Mouse (Mus musculus): Measurements from ENCODE around the gene Glg1.
"Not testable (repeated sequence)": the region's sequence is repeated elsewhere in the genome, so short reads cannot be mapped to it uniquely, and the experiment has no call there.

Glg1 gene

DNA sequence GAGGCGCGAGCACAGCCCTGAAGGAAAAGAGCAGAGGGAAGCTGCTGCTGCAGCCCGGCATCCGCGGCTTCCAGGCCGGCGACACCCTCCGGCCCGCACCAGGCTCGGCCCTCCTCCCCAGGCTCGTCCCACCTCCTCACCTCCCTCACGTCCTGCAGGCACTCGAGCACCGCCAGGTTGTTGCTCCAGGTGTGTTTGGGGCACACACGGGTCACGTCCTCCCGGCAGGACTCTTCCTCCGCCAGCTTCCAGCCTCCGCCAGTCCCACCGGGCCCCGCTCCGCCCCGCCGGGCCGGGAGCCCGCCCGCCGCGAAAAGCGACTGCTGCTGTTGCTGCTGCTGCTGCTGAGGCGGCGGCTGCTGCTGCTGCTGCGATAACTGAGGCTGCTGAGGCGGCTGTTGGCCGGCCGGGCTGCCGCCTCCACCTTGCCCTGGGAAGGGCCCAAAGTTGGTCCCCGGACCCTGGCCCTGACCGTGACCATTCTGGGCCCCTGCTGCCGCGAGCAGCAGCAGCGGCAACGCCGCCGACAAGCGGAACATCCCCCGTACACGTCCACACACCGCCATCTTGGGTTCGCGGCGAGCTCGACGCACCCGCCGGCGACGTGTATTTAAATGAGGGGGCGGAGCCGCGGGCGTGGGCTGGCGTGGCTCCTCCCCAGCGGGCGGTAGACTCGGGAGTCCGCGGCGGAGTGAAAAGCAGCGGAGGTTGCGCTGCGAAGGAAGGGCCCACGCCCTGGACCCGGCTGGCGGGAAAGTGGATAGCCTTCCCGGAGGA is at the start of gene Glg1:
TSS of gene Glg1 (minus strand) at position 586 of the 777 bp plus-strand sequence.
- peak; percentile 94 for DNase-seq (ENCODE audit: low spot score)

DNA sequence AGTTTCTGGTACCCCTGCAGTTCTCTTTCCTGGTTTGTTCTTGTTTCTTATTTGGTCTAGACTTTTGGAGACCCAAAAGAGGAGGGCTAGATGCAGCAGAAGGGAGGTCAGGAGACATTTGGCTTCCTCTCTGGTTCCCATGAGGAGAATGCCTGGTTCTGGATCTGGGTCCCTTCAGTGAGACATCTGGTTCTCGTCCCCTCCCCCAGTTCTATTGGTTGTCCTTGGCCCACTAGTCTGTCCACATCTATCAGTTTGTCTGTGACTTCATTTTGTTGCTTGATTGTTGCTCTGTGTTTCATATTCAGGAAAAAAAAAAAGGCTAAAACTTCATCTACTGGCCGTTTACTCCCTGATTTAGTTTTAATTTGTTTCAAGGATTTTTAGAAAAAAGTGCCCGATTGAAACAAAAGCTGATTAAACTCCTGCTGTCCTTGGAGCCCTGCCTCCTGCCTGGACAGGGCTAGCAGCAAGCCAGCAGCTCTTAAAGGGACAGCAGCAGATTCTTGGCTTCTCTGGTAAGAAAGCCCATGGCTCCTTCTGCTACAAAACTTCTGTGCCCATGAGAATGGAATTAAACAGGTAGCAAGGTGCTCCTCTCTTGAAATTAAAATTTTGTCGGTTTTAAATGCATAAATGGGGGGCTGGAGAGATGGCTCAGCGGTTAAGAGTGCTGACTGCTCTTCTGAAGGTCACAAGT is 46.2 kb upstream of the Glg1 start:
- DNase-seq (ENCODE audit: low spot score), result peak; percentile 25

DNA sequence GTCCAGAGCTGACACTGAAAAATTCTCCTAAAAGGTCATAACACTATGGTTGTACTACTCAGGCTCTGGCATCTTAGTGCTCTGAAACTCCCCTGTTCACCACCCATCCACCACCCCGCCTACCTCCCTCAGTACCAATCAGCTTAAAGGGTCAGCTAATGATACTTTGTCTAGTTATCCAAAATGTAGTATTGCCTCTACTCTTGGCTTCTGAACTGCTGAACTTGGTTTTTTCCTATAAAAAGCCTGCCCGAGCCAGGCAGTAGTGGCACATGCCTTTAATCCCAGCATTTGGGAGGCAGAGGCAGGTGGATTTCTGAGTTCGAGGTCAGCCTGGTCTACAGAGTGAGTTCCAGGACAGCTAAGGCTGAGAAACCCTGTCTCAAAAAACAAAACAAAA is 45.3 kb upstream of the Glg1 start:
- DNase-seq (ENCODE audit: low spot score), result no peak

DNA sequence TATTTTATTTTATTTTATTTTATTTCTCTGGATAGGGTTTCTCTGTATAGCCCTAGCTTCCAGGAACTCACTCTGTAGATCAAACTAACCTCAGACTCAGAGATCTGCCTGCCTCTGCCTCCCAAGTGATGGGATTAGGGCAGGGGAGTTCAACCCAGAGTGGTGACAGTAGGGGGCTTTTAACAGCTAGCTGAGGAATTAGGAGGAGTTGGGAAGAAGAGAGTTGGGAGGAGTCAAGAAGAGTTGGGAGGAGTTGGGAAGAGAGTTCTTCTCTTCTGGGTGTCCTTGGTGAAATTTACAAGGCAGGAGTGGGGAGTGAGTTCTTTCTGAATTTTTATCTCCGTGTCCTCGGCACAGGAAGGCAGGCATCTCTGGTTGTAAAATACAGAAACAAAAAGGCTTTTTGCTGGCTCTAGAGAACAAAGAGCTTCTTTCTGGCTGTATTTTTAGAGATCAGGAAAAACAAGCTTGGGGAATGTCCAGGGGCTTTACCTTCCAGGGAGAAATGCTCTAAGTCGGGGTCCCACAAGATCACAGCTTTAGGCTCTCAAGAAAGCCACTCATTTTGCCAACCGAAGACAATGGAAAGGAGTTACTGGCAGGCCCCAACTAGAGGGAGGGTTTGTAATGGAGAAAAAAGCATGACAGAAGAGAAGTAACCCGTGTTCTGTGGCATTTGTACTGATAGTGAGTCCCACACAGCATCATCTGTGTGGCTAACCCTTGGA is 44.2 kb upstream of the Glg1 start:
- not testable (repeated sequence) for DNase-seq (ENCODE audit: low spot score)

DNA sequence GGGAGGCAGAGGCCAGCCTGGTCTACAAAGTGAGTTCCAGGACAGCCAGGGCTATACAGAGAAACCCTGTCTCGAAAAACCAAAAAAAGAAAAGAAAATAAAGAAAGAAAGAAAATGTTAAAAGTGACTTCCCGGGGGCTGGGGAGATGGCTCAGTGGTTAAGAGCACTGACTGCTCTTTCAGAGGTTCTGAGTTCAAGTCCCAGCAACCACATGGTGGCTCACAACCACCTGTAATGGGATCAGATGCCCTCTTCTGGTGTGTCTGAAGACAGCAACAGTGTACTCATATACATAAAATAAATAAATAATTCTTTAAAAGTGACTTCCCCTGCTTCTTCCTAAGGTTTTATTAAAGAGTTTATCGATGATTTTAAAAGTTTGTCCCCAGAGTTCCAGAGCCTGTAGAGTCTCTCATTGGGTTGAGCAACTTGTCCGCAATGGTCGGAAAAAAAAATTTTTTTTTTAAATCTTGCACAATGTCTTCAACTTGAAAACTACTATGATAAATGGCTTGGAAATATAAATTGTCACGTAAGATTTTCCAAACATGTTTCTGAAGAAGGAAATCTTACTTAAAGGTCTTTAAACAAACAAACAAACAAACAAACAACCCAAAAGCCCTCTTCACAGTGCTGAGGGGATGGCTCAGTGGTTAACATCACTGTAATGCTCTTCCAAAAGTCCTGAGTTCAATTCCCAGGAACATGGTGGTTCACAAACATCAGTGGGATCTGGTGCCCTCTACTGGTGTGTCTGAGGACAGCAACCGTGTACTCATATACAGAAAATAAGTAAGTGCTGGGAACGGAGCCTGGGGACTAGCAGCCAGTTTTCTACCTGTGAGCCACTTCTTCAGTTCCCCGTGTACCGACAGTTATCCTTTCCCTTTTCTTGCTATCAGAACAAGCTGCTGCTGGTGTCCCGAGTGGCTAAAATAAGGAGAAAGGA is 41.9 kb upstream of the Glg1 start:
- DNase-seq (ENCODE audit: low spot score), result no peak

DNA sequence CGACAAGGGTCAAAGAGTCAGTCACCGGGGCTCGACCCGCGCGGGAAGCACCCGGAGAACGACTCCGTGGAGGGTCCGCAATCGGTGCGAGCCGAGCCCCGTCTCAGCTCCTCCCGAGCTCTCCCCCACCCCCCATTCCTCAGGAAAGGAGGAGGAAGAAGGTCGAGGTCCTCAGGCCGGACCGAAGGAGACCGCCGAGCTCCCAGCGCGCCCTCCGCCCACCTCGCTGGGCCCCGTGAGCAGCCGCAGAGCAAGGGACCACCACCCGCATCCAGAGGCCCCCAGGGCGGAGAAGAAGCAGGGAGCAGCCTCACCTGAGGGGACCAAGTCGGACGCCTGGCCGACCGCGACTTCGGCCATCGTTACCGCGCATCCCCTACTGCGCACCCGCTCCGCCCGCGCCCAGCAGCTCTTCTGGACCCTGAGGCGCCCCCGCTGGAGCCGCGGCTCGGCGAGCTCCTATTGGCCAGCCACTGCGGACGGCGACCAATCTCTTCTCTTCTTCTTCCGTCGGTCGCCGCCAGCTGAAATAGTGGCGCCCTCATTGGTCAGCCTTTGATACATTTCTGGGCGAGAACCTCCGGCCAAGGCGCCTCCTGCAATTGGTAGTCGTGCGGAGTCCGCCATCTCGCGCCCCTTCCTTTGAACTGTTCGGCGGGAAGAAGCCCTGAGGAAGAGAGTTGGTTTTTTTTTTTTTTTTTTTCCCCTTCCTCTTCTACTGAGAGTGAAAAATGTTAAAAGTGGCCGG is 41.0 kb upstream of the Glg1 start, which contains the start of gene Rfwd3:
TSS of gene Rfwd3 (minus strand) at position 402 of the 748 bp plus-strand sequence.
- DNase-seq (ENCODE audit: low spot score), result peak; percentile 87

DNA sequence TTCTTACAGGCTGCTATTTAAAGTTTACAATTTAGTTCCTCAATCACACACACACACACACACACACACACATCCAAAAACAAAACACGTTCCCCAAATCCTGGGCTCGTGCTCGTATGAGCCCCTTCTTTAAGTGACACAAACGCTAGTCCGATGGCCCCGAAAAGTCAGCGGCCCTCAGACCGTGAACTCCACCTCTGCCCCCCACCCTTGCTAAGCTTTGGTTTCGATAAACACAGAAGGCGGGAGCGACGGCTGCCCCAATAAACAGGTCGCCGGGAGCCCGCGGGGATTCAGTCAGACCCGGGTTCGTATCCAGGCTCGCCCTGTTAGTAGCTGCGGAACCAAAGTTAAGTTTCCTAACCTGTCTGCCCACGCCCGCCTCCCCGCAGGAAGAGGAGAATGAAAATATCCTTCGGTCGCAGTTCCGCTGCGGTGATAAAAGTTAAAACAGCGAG is 40.4 kb upstream of the Glg1 start:
- peak; percentile 18 for DNase-seq (ENCODE audit: low spot score)

DNA sequence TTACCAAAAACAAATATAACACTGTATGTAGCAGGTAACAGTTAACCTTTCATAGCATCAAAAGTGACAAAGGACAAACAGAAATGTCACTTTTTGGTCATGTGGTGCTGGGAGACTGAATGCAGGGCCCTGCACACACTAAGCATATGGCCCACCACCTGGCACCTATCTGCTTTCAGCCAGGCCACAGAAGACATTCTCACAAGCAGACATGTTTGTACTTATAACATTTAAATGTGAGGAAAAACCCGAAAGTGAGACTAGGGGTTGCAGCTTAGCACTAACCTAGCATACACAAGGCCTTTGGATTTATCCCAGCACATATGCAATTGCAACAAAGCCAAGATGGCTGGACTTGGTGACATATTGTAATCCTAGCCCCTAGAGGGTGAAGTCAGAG is 39.0 kb upstream of the Glg1 start:
- DNase-seq (ENCODE audit: low spot score), result no peak

DNA sequence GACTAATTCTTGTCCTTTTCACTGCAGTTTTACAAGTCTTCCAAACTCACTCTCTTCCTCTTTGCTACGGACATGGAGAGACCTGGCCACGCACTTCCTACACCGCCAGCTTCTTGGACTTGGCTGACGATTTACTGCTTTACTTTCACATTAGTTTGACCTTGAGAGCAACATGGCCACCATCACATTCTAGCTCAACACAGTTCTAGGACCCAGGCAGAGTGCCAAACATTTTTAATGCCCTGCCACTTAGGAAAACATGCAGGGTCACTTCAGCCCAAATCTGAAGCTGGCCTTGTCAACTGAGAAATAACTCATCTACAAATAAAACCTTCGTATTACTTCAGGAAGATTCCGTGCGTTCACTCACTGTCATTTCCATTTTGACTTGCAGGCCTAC is 32.7 kb upstream of the Glg1 start:
- no peak for DNase-seq (ENCODE audit: low spot score)

DNA sequence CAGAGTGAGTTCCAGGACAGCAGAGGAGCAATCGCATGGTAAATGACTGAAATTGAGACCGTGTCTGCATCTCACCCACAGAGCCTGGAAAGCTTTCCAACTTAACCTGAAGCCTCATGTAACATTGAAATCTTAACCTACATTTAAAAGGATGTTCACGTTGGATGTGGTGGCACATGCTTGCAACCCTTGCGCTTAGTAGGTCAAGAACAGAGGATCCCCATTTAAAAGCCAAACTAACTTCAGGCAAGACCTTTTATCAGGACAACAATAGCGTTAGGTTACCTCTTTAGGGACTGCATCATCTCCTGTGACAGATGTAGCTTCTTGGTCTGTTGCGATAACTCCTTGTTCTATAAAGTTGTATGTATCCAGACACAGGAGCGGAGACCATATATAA is 31.6 kb upstream of the Glg1 start:
- DNase-seq (ENCODE audit: low spot score), result no peak

DNA sequence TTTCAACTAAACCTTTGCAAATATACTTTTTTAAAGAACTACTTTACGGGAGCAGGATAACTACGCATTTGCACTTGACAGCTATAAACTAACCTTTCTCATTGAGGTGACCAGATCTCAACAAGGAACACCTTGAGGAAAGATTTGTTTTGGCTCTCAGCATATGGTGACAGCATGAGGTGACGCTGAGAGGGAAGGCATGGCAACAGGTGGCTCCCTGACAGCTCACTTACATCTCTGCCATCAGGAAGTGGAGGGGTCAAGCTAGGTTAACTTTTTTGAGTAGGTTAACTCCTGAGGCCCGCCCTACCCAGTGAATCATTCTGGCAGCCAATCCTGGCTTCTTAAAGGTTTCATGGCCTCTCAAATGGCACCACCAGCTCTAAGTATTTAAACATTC is 26.6 kb upstream of the Glg1 start:
- DNase-seq (ENCODE audit: low spot score), result no peak

DNA sequence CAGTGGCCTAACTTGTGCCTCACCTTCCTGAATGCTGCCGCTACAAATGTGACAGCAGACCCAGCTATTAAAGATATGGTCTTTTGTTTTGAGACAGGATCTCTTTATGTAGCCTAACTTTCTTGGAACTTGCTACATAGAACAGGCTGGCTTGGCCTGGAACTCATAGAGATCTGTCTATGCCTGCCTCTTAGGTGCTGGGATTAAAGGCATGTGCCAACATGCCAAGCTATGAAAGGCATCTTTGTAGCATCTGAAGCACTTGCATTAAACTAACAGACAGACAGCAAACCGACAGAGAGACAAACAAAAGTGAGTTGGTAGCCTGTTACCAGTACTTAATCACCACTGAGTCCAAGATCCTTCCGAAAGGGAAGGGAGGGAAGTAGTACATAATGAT is 23.1 kb upstream of the Glg1 start:
- no peak for DNase-seq (ENCODE audit: low spot score)

DNA sequence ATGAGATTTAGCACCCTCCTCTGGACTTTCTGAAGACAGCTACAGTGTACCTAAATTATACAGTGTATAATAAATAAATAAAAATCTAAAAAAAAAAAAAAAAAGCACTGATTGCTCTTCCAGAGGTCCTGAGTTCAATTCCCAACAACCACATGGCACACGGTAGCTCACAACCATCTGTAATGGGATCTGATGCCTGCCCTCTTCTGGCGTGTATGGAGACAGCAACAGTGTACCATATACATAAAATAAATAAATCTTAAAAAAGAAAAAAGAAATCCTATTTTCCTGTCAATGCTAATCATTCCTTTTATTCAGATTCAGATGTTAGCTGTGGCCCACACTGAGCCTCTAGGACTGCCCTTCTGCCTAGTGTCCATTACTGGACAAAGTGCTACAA is 9.3 kb upstream of the Glg1 start:
- DNase-seq (ENCODE audit: low spot score), result no peak

DNA sequence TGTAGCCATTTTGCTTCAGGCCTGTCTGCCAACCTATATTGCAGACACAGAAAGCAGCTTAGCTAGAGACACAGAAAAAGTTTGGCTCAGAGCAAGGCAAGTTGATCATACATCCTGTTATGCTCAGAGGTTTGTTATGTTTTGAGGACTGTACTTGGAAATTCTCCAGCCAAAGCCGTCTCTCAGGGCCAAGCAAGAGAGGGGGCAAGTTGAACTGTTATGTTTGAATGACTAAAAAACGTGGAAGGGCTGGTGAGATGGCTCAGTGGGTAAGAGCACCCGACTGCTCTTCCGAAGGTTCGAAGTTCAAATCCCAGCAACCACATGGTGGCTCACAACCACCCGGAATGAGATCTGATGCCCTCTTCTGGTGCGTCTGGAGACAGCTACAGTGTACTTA is 7.1 kb upstream of the Glg1 start:
- not testable (repeated sequence) for DNase-seq (ENCODE audit: low spot score)

DNA sequence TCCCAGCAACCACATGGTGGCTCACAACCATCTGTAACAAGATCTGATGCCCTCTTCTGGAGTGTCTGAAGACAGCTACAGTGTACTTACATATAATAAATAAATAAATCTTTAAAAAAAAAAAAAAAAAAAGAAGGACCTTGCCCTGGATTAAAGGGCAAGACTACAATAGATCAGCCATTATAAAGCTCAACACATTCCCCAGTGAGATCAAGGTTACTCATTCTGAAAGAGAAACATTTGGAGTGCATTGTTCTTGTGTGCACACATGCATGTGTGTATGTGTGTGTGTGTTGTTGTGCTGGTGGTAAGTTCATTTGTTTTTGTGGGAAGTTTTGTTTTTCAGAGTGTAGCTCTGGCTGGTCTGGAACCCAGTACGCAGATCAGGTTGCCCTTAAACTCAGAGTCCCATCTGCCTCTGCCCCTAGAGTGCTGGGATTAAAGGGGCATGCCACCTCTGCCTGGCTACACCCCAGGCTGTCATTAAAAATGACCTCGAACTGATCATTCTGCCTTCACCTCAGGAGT is 5.7 kb upstream of the Glg1 start:
- no peak for DNase-seq (ENCODE audit: low spot score)

DNA sequence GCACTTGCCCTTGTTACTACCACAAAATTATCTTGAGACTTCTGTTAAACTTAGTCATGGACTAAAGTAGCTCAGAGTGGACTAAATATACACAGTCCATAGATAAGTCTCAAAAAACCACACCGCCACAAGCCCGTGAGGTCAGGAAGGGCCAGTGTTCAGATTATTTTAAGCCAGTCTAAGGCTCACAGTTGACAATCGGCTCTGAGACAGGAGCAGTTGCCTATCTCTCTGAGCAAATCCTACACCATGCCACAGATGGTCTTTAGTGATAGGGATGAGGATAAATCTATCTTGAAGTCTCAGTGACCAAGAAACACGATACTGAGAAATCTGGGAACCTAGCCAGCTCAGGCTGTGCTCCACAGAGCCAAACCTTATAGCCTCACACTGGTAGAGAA is 3.0 kb upstream of the Glg1 start:
- DNase-seq (ENCODE audit: low spot score), result no peak

DNA sequence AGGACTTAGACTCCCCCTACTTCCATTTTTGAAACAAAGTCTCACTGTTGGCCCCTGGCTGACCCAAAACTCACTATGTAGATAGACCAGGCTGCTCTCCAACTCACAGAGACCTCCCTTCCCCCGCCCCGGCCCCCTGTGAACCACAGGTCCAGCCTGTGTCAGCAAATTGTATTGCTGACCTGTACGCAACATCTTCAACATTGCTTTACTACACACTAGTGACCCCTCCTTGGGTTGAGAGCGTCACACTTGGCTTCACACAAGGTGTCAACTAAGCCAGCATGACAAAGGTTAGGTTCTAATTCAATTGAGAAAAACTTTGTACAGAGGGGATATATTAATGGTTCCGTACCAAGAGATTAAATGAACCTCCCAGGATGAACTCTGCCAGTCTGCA is 1.2 kb upstream of the Glg1 start:
- no peak for DNase-seq (ENCODE audit: low spot score)

DNA sequence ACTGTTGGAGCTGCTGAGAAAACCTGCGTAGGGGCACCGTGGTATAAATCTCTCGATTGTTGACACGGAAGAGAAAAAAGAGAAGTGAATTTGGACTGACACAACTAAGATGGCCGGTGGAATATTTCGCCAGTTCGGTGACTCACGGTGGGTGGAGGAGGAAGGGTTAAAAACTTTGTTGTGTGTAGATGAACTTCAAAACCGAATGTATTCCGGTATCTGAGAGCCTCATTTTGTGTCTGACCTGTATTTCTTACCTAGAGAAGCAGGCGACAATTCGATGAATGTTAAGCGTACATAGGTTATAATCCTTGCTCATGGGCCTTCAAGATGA is 359 bp upstream of the Glg1 start:
- DNase-seq (ENCODE audit: low spot score), result no peak

DNA sequence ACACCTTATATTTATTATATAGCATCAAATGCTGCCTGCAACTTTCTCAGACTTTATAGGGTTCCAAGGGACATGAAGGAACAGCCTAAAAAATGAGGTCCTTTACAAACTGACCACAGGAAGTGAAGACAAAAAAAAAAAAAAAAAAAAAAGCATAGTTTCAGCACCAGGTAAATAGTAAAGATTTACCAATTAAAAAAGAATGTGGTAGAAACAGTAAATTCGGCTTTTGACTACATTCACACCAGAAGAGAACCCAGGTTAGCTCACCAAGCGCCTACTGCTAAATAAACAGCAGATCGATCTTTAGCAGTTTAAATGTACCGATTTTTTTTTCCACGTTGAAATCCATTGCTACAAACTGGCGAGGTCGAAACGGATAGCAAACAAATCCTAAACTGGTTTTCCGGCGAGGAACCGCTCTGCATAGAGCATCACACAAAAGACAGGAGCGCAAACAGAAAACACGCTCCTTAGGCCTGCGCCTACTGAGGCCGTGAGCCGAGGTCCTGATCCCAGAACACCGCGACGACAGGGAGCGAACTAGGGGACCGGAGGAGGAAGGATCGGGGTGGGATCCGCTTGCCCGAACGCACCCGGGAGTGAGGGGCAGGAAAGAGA is 896 bp downstream of the Glg1 start:
- no peak for DNase-seq (ENCODE audit: low spot score)

DNA sequence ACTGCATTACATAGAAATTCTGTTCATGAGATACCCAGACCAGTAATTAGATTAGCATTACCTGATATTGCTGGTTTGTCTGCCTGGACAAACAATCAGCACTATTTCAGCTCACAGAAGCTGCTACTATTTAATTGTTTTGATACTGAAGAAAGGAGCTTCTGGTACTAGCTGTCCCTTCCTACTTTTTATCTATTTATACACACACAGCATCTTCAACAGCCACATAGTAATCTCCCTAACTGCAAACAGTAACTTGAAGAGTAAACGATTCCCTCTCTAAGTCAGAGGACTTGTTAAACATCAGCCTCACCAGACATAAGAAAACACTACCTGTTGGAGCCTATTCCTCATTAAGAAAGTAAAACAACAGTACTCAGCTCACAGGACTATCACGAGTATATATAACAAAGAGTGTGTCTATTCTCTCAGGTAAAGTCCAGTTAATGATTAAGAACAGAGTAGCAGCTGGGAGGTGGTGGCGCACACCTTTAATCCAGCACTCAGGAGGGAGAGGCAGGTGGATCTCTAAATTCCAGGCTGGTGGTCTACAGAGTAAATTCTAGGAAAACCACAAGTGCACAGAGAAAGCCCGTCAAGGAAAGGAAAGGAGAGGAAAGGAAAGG is 6.4 kb downstream of the Glg1 start:
- no peak for DNase-seq (ENCODE audit: low spot score)
